Mouse (Mus musculus) cerebellum, adult 18-20 months (tissue): Measurements from ENCODE around the gene Lipt1.

ENCODE experiments used
- DNase-seq, 2 experiments: peaks; one replicate each; pipeline ENCODE4 v3.0.0; 2021

Lipt1 gene

DNA sequence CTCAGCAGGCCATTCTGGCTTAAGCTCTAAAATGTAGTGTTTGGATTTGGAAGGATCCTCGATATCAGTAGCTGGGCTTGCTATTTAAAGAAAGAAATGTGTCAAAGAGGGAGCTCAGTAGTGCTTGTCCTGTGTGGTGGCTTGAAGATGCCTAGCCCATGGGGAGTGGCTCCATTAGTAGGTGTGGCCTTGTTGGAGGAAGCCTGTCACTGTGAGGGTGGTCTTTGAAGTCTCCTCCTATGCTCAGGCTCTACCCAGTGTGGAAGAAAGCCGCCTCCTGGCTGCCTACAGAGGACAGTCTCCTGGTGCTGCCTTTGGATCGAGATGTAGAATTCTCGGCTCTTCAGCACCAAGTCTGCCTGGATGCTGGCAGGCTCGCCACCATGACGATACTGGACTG is 28.8 kb downstream of the Lipt1 start:
- no peak for DNase-seq

DNA sequence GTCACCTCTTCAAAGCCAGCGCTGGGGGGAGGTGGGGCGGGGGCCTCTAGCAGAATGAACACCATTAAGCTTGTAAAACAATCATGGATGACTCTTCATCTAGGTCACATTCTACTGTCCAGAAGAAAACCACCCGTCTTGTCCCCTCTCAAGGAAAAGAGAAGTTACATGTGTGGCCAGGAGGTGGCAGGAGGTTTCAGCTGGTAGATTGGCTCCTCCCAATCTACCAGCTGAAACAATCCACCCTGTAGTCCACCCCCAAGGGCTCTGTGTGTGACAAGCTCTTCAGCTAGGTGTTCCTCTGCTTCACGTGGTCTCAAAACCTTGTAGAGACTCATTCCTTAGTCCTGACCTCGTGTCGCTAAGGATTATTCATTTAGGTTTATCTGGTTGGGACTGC is 31.6 kb downstream of the Lipt1 start:
- DNase-seq, result peak in 1 of 2 experiments; percentile 12

GRCm38 (mm10) chr1:37912751-37913150 is 41.2 kb downstream of the Lipt1 start:
- no peak for DNase-seq

DNA sequence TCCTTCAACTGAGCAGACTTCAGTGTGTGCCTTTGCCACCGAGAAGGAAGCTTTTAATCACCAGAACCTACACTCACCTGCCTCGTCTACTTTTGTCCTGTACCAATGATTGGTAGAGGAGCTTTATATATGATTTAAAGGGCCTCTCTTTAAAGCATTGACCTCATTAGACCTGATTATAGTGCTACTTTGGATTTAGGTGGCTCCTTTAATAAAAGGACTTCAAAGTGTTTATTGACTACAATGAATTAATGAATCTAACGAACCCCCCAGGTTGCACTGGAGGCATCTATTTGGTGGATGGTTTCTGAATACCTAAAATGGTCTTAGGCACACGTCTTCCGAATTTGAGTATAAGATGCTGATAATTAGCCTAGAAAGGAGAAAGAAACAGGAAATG is 44.9 kb downstream of the Lipt1 start, which contains the start of gene Lyg2:
TSS of gene Lyg2 (minus strand) at position 101 of the 400 bp plus-strand sequence.
- DNase-seq, result no peak

- DNase-seq, result no peak
These were observed 46.1 kb downstream of the Lipt1 start for GRCm38 (mm10) chr1:37917666-37918065.

- no peak for DNase-seq
These were observed 46.6 kb downstream of the Lipt1 start for GRCm38 (mm10) chr1:37918096-37918495.

DNA sequence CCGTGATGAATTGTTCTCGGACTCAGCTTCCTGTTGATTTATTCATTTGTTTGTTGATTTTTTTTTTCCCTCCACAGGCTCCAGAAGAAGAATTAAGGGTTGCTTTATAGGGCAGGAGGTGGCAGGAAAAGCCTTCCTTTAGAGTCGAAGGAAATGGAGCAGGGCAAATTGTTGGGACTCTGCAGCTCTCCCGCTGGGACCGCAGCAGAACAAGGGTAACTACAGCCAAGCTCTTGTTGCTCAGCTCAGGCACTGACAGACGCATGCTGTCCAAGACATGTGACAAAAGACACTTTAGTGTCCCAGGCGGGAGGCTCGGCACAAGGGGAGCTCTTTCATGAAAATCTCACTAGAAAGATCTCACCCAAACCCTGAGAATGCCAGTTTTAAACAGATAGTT is 51.0 kb downstream of the Lipt1 start:
- DNase-seq, result peak; percentile 30 to 34
